Mouse (Mus musculus) liver, embryonic 14.5 days (tissue): ENCODE results near the gene Poldip2. TPM values are rescaled to one million over a fixed set of nuclear protein-coding genes. Genes with fewer than 3 reads are reported as not detected.

ENCODE experiments used
- ATAC-seq: fragments of 200-750 bp; cut with Nextera tagmentation; 2 replicates; pipeline ENCODE4 v1.8.0; 2017; ENCODE audit warnings: moderate number of reproducible peaks, mild to moderate bottlenecking, moderate library complexity; ENCODE audit not compliant: insufficient read depth
- DNase-seq, 3 experiments: peaks; one replicate each; pipeline ENCODE4 v3.0.0-alpha.2; 2012 to 2013; ENCODE audit warnings: low read depth in 3 of 3, low spot score in 3 of 3
- H3K27ac ChIP-seq: fragments of 300-500 bp; sonication (generic); 2 replicates; pipeline ENCODE4 v1.5.1; 2014; ENCODE audit warnings: moderate library complexity, mild to moderate bottlenecking, control low read depth, inconsistent platforms
- H3K27me3 ChIP-seq: fragments of 300-500 bp; sonication (generic); 2 replicates; pipeline ENCODE4 v1.6.1; 2014; ENCODE audit warnings: mild to moderate bottlenecking, low read length, moderate library complexity; ENCODE audit not compliant: control insufficient read depth, insufficient read depth
- H3K36me3 ChIP-seq: fragments of 300-500 bp; sonication (generic); replicated peaks from 2 replicates; pipeline ENCODE4 v1.6.1; 2014; ENCODE audit warnings: low read depth; ENCODE audit not compliant: control insufficient read depth, insufficient read depth
- H3K4me1 ChIP-seq, 2 experiments: fragments of 200-500 bp in 1 of 2; fragments of 300-500 bp in 1 of 2; sonication (generic) in 1 of 2; replicated peaks; 2 replicates each; pipeline ENCODE4 v1.6.1; 2012 to 2014; ENCODE audit warnings: antibody characterized with exemption in 1 of 2, inconsistent platforms in 1 of 2, low read length in 1 of 2; ENCODE audit not compliant: control insufficient read depth in 2 of 2, insufficient read depth in 2 of 2
- H3K4me2 ChIP-seq: fragments of 300-500 bp; sonication (generic); 2 replicates; pipeline ENCODE4 v1.6.1; 2014; ENCODE audit warnings: low read depth, mild to moderate bottlenecking, control low read depth, moderate library complexity
- H3K4me3 ChIP-seq, 2 experiments: fragments of 200-500 bp in 1 of 2; fragments of 300-500 bp in 1 of 2; sonication (generic) in 1 of 2; 2 replicates each; pipeline ENCODE4 v1.5.1; 2012 to 2014; ENCODE audit warnings: low read depth in 2 of 2, low read length in 2 of 2, mild to moderate bottlenecking in 2 of 2, control low read depth in 1 of 2, inconsistent platforms in 1 of 2, moderate library complexity in 1 of 2; ENCODE audit not compliant: insufficient read depth in 1 of 2
- H3K9ac ChIP-seq: fragments of 300-500 bp; sonication (generic); replicated peaks from 2 replicates; pipeline ENCODE4 v1.6.1; 2014; ENCODE audit warnings: mild to moderate bottlenecking, control low read depth, moderate library complexity
- H3K9me3 ChIP-seq: fragments of 300-500 bp; sonication (generic); 2 replicates; pipeline ENCODE4 v1.6.1; 2016; ENCODE audit warnings: low read length, mixed read lengths; ENCODE audit not compliant: control insufficient read depth
- CTCF ChIP-seq: IDR thresholded peaks from 2 replicates; pipeline ENCODE4 v1.5.1; 2016; ENCODE audit warnings: antibody characterized with exemption, low read depth, control low read depth
- EP300 ChIP-seq: IDR thresholded peaks from 2 replicates; pipeline ENCODE4 v1.6.1; 2016; ENCODE audit warnings: antibody characterized with exemption, low read depth
- WGBS: fragments of 180-500 bp; shearing (Covaris S2); extraction: QIAGEN DNeasy Blood & Tissue Kit; methylation state at CpG from one replicate; pipeline ENCODE4 v1.1.7; 2014; ENCODE audit not compliant: insufficient replicate concordance; 5-methylcytosine and 5-hydroxymethylcytosine counted together
- polyA plus RNA-seq, 2 experiments: library from polyadenylated mRNA; depleted of rRNA in 1 of 2; stranded (reverse) in 1 of 2; unstranded in 1 of 2; fragments of >200 nt; fragmentation: Nextera tagmentation in 1 of 2; extraction: Ambion mirVana in 1 of 2; gene quantifications; 2 replicates each; pipeline versions ENCODE4 v1.2.1 to v1.2.3; 2012 to 2014

The Poldip2 gene
- polyA plus RNA-seq, 2 experiments = 28.2 to 57.2 TPM

DNA sequence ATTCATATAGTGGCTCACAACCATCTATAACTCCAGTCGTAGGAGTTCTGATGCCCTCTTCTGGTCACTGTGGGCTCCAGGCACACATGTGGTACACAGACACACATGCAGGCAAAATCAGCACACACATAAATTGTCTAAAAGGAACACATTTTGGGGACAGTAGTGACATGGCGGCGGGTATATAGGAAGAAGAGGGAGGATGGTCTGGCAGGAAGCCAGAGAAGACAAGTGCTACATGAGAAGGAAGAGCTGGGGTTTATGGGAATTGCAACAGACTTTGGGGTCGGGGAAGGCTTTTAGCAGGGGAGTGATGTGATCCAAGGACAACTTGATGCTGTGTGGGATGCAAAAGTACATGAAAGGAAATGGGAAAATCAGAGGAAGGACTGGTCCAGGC, 22.5 kb downstream of the Poldip2 start:
- WGBS = 64% methylated on average over 4 of the region's 4 CpGs
- TF ChIP-seq CTCF (no peak), EP300 (no peak)
- no peaks in the 10 kb centered on the region for H3K27me3 ChIP-seq
- H3K4me1 ChIP-seq = peaks cover 13 to 18% of the 10 kb centered on the region in 2 experiments
- H3K27ac ChIP-seq = no peak overlapping the region
- H3K36me3 ChIP-seq = peaks cover 8% of the 10 kb centered on the region
- H3K9me3 ChIP-seq = no peaks in the 10 kb centered on the region
- DNase-seq (no peak), ATAC-seq (no peak)
- H3K9ac ChIP-seq = no peak overlapping the region
- H3K4me3 ChIP-seq = no peak overlapping the region
- H3K4me2 ChIP-seq = peak overlapping the region; percentile 97

DNA sequence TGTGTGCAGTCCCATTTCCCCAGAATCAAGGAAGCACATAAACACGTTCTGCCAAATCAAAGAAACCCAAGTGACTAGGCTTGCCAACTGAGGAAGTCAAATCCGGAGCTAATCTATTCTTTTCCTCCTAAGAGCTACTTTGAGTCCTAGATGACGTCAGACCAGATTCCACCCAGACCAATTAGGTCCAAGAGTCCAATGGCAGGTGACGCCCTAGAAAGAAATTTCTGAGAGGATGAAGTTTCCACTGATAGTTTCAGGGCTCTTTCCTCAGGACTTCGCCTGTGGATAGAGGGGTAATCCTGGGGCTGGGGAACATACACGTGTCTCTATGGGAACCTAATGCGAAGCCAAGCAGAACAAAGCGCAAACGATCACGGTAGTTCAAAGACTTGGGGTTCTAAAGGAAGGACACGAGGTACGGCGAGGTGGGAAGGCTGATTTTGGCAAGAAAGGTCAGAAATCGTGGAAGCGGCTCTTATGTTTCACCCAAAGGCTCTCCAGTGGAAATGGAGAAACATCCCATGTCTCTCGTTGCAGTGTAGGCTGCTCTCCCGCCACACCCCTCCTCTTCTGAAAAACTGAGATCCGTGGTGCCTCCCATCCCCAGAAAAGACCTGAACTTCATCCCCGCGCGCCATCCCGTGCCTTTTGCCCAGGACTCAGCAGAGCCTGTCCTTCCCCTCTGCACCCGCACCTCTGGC, 23.5 kb downstream of the Poldip2 start:
- DNase-seq = peak in 1 of 3 experiments; percentile 52
- peak overlapping the region; percentile 68 for H3K9ac ChIP-seq
- ATAC-seq = no peak
- TF ChIP-seq CTCF (no peak), EP300 (no peak)
- no peaks in the 10 kb centered on the region for H3K27me3 ChIP-seq
- peak overlapping the region; percentile 60 to 78 for H3K4me3 ChIP-seq
- H3K36me3 ChIP-seq = peaks cover 18% of the 10 kb centered on the region
- 2% methylated on average over 23 of the region's 23 CpGs for WGBS
- H3K27ac ChIP-seq = peak overlapping the region; percentile 69
- H3K9me3 ChIP-seq = no peaks in the 10 kb centered on the region
- H3K4me1 ChIP-seq = peaks cover 13 to 18% of the 10 kb centered on the region in 2 experiments
- H3K4me2 ChIP-seq = peak overlapping the region; percentile 97

DNA sequence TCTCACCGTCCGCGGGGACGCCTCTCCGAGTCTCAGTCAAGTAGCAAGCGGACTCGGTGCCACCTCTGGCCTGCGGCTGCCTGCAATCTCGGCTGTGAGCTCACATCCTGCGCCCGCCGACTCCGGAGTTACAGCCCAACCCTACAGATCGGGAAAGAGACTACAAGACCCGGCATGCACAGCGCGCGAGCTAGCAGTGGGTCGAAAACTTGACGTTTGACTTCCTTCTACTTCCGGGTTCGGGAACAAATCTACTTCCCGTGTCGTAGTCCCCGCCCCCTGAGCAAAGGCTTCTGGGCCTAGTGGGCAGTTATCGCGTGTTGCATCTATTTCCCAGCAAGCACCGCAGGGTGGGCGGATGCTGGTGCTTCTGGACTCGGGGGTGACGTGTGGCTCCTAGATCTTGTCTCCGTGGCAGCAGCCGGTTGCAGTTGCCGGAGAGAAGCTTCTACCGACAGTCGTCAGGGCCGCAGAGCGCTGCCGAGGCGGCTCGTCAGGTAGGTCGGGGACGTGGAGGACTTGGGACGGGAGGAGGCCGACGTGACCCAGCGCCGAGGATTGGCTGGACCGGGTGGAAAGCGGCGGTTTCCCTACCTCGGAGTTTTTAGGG, 24.2 kb downstream of the Poldip2 start, which contains the start of the genes Tnfaip1 and Ift20:
Gene Tnfaip1, minus strand, starts transcription at position 253 of the 610 bp plus-strand sequence.
Gene Ift20, plus strand, starts transcription at position 282 of the 610 bp plus-strand sequence.
- TF ChIP-seq CTCF = no peak
- TF ChIP-seq EP300 = no peak
- H3K27ac ChIP-seq = peak within 1 kb of the TSS; percentile 69
- peak within 1 kb of the TSS; percentile 97 for H3K4me2 ChIP-seq
- H3K4me3 ChIP-seq = peak within 1 kb of the TSS; percentile 72 to 78
- WGBS = under 1% methylated on average over 52 of the region's 52 CpGs
- no peaks in the 10 kb centered on the region for H3K9me3 ChIP-seq
- H3K9ac ChIP-seq = peak within 1 kb of the TSS; percentile 80
- no peaks in the 10 kb centered on the region for H3K27me3 ChIP-seq
- H3K36me3 ChIP-seq = peaks cover 23% of the 10 kb centered on the region
- DNase-seq = peak; percentile 99 to 100 (median 99)
- H3K4me1 ChIP-seq = peaks cover 13 to 18% of the 10 kb centered on the region in 2 experiments
- peak; percentile 95 for ATAC-seq

DNA sequence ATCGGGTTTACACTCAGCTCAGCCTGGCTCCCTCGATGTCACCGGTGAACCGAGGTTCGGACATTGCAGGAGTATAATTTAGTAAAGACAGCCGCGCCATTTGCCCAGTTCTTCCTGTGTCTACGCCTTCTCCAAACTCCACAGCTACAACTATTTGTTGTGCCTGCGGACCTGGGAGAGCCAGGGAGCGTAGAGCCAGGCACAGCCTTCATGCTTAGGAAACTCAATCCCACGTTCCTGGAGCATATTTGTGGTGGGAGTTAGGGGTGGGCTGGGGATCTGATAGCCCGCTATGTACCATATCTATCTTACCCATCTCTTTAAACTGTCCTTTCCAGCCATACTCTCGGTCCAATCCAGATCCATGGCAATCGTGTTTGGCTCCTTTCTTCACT, 24.7 kb downstream of the Poldip2 start:
- no peak for TF ChIP-seq CTCF
- no peak for TF ChIP-seq EP300
- Histone ChIP-seq H3K9ac (peak overlapping the region; percentile 80), H3K27ac (peak overlapping the region; percentile 48), H3K9me3 (no peaks in the 10 kb centered on the region), H3K4me3 (peak overlapping the region; percentile 72 to 78), H3K4me2 (peak overlapping the region; percentile 97), H3K4me1 (peaks cover 13 to 18% of the 10 kb centered on the region in 2 experiments), H3K27me3 (no peaks in the 10 kb centered on the region), H3K36me3 (peaks cover 26% of the 10 kb centered on the region)
- WGBS = 2% methylated on average over 14 of the region's 14 CpGs
- ATAC-seq (no peak), DNase-seq (no peak)

DNA sequence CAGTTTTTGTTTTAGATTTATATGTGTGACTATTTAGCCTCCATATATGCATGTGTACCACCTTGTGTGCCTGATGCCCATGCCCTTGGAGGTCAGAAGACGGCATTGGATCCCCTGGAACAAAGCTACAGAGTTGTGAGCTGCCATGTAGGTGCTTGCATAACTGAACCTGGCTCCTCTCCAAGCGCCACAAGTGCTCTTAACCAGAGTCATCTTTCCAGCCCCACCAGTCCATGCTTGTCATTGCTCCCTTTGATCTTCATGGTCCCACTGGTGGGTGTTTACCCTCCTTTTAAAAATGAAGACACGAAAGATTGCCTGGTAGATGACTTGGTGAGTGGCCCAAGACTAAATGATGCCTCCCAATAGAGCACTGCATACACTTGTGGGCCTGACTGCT, 28.4 kb downstream of the Poldip2 start:
- TF ChIP-seq CTCF (no peak), EP300 (no peak)
- WGBS = 72% methylated on average over 3 of the region's 3 CpGs
- no peak for ATAC-seq
- Histone ChIP-seq H3K9ac (no peak overlapping the region), H3K9me3 (no peaks in the 10 kb centered on the region), H3K27ac (no peak overlapping the region), H3K4me3 (no peak overlapping the region), H3K27me3 (no peaks in the 10 kb centered on the region), H3K4me2 (no peak overlapping the region), H3K36me3 (peaks cover 32% of the 10 kb centered on the region), H3K4me1 (peaks cover 8 to 15% of the 10 kb centered on the region in 2 experiments; a peak in 3 of 4 replicates)
- no peak for DNase-seq
